Mouse (Mus musculus) gastrocnemius, adult 8-10 months (tissue): ENCODE measurements around the gene Trappc1. TPM values are rescaled to one million over a fixed set of nuclear protein-coding genes. Genes with fewer than 3 reads are reported as not detected.

ENCODE experiments used
- DNase-seq, 2 experiments: peaks; one replicate each; pipeline ENCODE4 v3.0.0; 2022; ENCODE audit warnings: low spot score in 2 of 2
- total RNA-seq, 4 experiments: library from RNA; stranded (reverse); gene quantifications; 2 replicates each; pipeline ENCODE4 v1.2.4; 2022

Trappc1 gene
- total RNA-seq, 4 experiments from 2014 or later, result 33.6 to 42.2 (median 37.9) TPM

GRCm38 (mm10) chr11:69328517-69328916 is 4.7 kb downstream of the Trappc1 start:
- no peak for DNase-seq

- DNase-seq, result no peak
These were observed 7.4 kb downstream of the Trappc1 start for GRCm38 (mm10) chr11:69331152-69331551.

GRCm38 (mm10) chr11:69331929-69332405 is 8.2 kb downstream of the Trappc1 start:
- peak in 1 of 2 experiments; percentile 33 for DNase-seq

DNA sequence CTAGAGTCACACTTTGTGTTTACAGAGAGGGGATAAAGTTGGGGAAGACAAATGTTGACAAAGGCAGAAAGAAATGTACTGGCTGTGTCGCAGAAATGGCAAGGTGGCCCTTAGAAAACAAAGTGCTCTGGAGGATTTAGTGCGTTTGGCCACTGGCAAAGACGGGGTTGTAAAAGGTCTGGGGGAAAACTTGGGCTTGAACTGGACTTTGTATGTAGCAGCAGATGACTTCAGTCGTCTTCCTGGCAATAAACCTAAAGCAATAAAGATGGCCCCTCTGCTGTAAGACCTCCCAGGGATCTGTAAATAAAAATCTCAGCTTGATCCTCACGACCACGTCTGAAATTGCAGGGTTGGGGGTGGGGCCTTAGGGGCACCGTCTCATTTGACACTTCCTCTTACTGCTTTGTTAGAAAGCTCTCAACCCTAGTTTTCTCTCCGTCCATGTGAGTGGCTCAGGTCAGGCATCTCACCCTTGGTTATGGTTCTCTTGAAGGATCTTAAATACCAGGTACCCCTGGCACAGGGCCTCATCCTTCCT is 9.0 kb downstream of the Trappc1 start:
- DNase-seq, result no peak

- no peak for DNase-seq
These were observed 10.1 kb downstream of the Trappc1 start for GRCm38 (mm10) chr11:69333922-69334321.

GRCm38 (mm10) chr11:69334796-69335195 is 11.0 kb downstream of the Trappc1 start:
- no peak for DNase-seq

DNA sequence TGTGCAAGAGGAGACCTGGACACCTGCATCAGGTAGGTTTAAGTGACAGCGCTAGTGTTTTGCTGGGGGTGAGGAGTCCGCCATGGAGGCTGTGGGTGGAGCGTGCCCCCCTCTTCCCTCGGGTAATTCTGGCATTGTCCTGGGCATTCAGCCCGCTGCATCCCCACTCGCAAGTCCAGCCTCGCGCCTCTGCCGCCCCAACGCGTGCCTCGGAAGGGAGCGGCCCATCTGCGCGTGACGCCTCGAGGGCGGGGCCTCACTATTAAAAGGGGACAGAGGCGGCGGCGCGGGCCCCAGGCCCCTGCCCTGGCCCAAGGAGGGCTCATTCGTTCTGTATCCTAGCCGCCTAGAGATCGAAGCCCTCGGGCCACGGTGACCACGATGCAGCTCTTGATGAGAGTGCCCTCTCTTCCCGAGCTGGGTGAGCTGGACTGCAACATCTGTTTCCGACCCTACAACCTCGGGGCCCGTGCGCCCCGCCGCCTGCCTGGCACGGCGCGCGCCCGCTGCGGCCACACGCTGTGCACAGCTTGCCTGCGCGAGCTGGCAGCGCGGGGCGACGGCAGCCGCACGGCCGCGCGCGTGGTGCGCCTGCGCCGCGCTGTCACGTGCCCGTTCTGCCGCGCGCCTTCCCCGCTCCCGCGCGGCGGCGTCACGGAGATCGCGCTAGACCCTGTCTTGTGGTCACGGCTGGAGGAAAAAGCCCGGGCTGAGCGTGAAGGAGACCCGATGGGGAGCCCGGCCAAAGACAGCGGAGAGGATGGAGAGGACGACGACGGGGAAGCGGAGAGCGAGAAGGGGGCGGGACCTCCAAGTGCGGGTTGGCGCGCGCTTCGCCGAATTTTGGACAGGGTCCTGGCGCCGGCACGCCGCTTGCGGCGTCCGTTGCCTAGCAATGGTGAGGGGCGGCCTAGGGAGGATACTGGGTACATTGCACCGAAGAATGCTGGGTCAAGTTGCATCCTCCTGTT is 16.7 kb downstream of the Trappc1 start, which contains the start of gene Rnf227:
TSS of gene Rnf227 (plus strand) at position 301 of the 971 bp plus-strand sequence.
- peak in 1 of 2 experiments; percentile 27 for DNase-seq

GRCm38 (mm10) chr11:69346441-69346840 is 22.7 kb downstream of the Trappc1 start:
- DNase-seq, result no peak

GRCm38 (mm10) chr11:69356544-69356943 is 32.8 kb downstream of the Trappc1 start:
- no peak for DNase-seq

- DNase-seq, result peak; percentile 47 to 54
These were observed 33.9 kb downstream of the Trappc1 start for GRCm38 (mm10) chr11:69357690-69358089.

DNA sequence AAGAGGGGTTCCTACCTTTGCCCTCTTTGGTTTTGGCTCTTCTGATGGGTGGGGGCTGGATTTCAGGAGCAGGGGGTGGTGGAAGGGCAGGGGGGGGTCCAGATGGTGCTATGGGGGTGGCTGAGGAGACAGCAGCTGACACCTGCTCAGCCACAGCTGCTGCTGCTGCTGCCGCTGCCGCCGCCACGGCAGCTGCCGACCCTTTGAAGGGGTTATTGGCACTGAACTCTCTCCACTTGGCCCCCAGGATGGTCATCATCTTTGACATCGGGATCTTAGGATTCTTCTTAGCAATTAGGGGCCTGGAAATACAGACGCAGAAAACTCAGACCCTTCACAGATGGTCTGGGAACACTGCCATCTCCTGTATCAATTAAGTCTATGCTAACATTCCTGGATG is 38.2 kb downstream of the Trappc1 start:
- no peak for DNase-seq

- no peak for DNase-seq
These were observed 38.7 kb downstream of the Trappc1 start for GRCm38 (mm10) chr11:69362479-69362878.

DNA sequence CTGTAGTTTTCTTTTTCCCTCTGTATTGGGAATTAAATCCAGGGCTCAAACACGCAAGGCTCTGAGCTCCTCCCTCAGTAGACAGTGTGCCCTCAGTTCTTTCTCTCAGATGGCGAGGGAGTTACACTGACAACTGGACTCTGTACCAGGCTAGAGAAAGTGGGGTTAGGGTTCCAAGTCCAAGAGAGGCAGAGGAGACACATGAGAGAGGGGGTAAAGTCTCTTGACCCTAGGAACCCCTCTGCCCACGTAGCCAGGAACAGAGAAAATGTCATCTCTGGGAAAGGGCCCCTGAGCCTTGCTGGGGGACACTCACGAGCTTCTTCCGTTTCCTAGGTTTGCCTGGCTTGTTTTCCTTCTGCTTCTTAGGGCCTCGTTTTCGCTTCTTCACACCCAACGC is 40.6 kb downstream of the Trappc1 start:
- DNase-seq, result no peak

GRCm38 (mm10) chr11:69364910-69365309 is 41.1 kb downstream of the Trappc1 start:
- DNase-seq, result peak; percentile 92 to 95

- peak in 1 of 2 experiments; percentile 32 for DNase-seq
These were observed 41.9 kb downstream of the Trappc1 start for GRCm38 (mm10) chr11:69365722-69366121.

DNA sequence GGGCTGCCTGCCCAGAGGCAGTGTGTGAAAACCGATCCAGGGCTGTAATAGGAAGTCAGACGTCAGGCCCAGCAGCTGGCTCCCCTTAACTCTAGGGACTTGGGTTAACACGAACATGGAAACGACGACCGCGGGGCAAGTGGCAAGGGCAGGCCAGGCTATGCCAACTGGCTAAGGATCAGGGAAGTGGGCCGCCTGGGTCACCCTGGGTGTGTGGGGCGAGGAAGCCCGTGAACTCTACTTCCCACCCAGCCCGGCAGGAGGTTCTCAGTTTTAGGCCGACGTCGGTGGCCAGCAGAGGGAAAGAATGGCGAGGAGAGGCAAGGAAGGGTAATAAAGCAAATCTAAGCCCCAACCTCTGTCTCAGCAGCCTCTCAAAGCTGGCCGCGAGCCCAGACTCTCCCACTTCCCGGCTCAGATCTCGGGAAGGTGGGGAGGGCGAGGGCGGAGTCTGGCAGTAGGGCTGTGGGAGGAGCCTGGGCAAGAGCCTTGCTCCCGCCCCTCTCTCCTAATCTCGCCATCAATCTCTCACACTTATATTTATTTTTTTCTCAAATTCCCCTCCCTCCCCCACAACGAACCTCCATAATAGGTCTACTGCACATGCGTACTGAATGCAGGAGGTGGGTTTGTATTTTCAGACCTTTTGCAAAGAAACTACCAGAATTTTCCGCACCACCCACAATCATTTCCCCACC is 42.5 kb downstream of the Trappc1 start:
- DNase-seq, result peak; percentile 83 to 92

DNA sequence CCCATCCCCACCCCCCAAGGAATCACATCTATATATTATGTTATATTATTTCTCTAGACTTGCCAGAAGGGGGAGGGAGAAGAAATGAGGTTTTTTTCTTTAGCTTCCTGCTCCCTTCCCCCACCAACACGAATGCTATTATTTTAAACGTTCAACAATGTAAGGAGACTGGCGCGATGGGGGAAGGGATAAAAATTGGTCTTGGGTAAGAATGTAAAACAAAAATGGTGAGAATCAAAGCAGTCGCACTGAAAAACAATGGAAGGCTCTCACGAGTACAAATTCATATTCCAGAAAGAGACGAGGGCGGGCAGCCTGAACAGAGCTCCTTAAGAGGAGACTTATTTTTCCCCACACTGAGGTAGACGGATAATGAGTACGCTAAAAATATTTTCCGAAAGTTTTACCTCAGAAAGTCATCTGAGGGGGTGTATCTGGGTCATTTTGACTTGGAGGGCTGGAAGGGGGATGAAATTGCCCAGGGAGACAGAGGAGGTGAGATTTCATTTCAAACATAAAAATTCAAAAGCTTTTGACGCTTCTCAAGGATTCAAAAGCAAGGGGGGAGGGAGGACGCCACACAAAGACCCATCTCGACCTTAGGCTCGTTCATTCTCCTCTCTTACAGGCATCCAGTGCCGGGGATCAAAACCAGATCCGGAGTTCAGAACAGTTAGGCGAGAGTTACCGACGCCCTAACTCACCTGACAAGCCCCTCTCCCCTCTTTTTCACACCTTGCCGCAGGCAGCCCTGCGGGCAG is 43.3 kb downstream of the Trappc1 start:
- DNase-seq, result no peak

DNA sequence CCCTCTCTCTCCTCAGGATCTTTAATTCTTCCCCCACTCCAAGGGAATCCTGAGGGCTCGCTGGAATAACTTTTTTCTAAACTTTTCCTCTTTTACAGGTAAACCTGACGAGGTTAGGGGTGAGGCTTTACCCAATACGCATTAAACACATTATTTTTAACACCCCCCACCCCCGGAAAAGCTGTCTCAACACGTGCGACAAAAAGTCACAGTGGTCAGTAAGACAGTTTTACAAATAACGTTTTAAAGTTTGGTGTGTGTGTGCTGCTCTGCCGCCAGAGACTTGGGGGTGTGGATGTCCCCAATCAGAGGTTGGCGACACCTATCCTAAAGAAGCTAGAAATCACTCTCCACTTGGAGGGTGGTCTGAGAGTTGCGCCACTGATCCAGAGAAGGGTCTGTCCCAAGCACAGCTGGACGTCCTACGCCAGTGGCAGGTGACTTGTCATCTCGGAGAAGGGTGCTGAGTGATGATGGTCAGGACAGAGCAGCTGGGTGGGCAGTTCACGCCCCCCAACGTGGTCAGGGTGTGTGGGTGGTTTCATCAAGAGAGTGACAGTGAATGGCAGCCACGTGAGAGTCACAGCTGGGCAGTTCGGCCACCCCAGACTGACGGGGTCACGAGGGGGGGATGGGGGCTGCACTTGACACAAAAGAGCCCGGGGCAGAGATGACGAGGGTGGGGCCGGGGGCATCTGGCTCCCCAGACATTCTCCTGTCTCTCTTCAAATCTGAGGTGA is 44.0 kb downstream of the Trappc1 start:
- DNase-seq, result peak in 1 of 2 experiments; percentile 13

GRCm38 (mm10) chr11:69368356-69369214 is 44.8 kb downstream of the Trappc1 start:
- DNase-seq, result peak in 1 of 2 experiments; percentile 20
